Mouse (Mus musculus) adrenal gland, postnatal 14 days (tissue): Measurements from ENCODE around the gene S100g. TPM values are rescaled to one million over a fixed set of nuclear protein-coding genes. Genes with fewer than 3 reads are reported as not detected.

ENCODE experiments used
- DNase-seq: peaks from one replicate; pipeline ENCODE4 v3.0.0; 2021; ENCODE audit warnings: mixed read lengths
- long read RNA-seq, 2 experiments: library from polyadenylated mRNA; stranded (forward); transcript quantifications; one replicate each; pipeline ENCODE4 v2.0.0; 2021
- total RNA-seq: library from RNA; stranded (reverse); gene quantifications from 2 replicates; pipeline ENCODE4 v1.2.3, GENCODE M21; 2021

Gene S100g
- total RNA-seq: 0.82 TPM in 1 of 2 replicates, not detected in the other
- long read RNA-seq, experiment 1: 0 reads
- long read RNA-seq, experiment 2, partial matches to known transcripts: 0 of 4 reads
- long read RNA-seq, experiment 2, other reads (novel, unspliced or antisense): 2 of 4 reads

DNA sequence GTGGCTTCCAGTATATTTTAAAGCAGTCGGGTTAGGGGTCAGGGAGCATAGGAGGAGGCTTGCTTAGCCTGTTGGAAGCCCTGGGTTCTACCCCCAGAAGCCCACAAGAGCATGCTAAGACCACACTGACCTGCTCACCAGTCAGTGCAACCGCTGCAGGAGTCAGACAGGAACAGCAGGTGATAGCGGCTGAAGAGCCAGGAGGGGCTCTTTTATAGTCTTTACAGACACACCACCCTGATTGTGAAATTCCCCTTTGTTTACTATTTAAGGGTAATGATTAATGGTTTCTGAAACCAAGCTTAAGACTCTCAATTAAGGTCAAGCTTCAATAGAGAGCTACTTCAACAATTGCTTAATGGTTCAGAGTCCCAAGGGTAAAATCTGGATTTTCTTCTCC is at the start of gene S100g:
Gene S100g (minus strand): TSS at position 217 of the 400 bp plus-strand sequence.
- DNase-seq: no peak

DNA sequence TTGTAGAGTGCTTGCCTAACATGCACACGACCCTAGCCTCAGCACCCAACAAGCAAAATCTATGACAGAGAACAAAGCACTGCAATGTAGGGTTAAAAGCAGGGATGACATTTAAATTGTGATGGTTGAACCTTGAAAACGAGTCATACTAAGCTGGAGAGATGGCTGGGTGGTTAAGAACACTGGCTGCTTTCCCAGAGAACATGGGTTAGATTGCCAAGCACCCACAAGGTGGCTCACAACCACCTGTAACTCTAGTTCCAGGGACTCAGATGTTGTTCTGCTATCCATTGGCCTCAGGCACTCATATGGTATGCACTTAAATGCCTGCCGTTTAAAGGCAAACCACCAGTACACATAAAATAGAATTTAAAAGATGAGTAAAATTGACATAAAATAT is 27.7 kb upstream of the S100g start:
- DNase-seq: peak; percentile 6

DNA sequence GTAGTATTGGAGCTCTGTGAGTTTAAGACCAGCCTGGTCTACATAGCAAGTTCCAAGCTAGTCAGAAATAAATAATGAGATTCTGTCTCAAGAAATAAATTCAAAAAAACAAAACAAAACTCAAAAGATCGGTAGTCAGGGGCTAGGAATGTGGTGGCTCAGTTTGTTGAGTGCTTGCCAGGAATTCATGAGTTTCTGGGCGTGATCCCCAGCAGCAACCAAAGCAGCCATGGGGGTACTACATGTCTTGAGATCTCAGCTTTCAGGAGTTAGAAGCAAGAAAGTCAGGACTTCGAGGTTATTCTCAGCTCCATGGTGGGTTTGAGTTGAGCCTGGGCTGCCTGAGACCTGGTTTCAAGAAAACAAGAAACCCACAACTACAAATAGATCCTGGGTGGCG is 27.0 kb upstream of the S100g start:
- DNase-seq: no peak

DNA sequence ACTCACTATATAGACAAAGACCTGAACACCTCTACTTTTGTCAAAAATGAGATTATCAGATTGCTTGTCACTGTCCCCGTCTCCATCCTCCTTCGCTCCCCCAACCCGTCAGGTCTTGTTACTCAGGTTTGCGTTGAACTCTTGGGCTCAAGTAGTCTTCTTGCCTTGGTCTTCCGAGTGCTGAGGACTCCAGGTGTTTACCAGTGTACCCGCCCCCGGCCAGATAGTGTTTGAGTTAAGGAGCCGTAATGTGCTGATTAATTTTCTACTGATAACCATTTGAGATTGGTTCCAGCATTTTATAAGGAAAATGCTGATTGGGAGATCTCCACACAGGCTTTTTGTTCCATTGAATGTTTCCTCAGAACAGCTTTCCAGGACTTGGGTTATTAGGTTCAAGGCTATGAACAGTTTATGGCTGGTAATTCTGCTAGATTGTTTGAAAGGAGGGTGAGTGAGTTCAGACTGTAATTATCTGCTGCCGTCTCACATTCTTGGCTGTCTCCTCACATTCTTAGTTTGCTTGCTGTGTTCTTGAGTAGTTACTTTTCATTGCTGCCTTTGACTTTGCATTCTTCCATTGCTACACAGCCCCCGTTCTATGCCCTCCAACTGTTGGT is 22.6 kb upstream of the S100g start:
- no peak for DNase-seq

DNA sequence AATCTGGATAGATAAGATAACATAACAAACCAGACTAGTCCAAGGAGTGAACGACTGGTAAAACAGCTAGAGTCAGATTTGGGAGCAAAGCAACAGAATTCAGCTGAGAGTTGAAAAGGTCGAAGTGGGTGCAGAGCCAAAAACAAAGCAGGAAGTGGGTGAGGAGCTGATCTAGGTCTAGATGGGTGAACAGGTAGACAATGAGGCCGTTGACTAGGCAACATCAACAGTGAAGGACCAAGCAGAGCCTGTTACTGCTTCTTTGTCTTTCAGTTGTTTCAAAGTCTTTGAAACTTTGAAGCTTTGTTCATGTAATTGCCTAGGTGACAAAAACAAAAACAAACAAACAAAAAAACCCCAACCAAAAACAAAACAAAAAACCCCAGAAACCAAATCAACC is 11.8 kb upstream of the S100g start:
- no peak for DNase-seq

DNA sequence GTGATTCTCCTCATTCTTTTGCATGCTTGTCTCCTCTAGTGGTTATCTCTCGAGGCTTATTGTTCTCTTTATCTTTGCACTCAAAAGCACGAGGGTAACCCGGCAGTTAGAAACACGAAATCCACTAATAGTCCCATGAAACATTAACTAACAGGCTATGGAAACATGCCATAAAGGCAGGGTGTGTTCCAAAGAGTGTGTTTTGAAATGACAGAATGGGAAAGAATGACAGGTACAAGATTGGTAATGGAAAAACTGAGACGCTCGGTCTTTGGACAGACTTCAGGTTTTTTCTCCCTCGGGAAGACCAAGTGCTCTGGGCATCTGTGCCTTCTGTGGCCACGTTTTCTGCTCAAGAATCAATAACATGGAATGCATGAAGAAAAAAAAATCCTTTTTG is 3.1 kb upstream of the S100g start:
- DNase-seq: no peak

DNA sequence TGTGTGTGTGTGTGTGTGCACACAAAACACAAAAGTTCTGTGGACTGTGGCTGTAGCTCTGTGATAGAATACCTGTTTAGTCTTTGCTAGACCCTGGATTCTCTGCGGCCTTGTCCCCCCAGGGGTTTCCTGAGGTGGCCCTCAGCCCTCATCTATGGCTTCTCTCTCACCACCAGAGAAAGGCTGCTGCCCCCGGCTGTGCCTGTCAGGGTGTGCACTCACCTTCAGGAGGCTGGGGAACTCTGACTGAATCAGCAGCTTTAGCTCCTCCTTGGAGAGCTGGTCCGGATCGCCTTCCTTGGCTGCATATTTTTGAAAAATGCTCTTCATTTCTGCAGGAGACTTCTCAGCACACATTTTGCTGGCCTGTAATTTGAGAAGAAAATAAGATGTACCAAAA is 559 bp downstream of the S100g start:
- DNase-seq: no peak

DNA sequence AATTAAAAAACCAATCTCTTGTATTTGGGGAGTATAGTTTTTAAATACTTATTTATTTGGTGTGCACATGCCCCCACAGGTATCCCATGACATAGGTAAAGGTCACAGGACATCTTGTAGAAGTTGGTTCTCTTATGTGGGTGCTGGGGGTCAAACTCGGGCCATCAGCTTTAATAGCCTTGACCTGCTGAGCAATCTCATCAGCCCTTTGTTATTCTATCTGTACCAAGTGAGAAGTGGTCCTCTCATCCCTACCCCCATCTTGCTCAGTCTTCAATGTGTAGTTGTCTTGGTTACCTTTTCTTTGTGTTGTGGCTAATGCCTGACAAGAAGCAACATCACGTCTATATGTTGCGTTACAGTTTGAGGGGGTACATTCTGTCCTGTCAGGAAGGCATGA is 6.5 kb downstream of the S100g start:
- DNase-seq: no peak

DNA sequence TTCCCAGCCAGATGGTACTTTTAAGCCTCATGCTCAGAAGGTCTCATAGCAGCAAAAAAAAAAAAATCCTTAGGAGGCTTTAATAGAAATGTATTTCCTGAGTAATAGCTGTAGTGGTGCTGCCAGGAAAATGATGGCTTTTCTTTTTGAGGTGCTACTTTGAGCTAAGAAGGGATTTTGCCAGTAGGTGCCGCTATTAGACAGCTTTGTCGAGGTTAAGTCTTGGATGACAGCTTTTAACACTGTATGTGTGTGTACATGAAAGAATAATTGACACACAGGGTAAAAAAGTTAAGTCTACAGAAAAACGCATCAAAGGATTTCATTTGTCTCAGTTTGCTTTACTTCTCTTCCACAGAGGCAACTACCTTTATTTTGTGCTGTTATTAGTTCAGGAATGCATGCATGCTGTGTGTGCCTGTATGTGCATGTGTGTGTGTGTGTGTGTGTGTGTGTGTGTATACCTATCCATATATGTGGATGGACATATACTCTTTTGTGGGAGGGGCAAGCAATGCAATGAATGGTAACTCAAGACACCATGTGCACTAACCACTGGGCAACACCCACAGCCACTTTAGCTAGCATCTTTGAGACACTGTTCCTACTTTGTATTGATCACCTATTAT is 14.5 kb downstream of the S100g start:
- peak; percentile 28 for DNase-seq

DNA sequence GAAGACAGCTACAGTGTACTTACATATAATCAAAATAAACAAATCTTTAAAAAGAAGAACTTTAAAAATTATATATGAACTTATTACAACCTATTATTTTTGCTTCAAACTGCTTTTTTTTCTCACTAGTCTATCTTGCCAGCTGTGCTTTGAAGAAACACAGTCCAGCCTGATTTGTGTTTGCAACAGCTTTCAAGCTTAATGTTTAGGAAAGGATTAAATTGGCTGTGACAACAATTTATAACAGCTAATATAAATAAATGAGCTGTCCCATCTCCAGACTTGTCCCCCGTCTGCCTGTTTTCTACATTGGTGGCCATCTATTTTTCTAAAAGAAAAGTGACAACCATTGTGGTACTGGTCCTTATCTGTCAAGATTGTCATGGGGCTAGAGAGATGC is 22.4 kb downstream of the S100g start:
- DNase-seq: no peak

DNA sequence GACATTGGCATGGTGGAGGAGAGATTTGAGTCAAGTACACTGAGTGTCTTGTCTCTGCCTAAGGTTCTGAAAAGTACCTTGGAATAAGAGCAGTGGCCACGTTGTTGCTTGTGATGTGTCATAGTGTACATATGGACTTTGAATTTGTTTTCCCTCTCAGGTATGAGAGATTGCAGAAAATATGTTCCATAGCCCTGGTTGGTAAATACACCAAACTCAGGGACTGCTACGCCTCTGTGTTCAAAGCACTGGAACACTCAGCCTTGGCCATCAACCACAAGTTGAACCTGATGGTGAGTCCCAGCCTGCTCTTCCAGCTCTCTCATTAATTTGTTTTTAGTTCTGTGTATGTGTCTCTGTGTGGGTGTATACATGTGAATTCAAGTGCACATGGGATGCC is 32.9 kb downstream of the S100g start:
- DNase-seq: no peak

DNA sequence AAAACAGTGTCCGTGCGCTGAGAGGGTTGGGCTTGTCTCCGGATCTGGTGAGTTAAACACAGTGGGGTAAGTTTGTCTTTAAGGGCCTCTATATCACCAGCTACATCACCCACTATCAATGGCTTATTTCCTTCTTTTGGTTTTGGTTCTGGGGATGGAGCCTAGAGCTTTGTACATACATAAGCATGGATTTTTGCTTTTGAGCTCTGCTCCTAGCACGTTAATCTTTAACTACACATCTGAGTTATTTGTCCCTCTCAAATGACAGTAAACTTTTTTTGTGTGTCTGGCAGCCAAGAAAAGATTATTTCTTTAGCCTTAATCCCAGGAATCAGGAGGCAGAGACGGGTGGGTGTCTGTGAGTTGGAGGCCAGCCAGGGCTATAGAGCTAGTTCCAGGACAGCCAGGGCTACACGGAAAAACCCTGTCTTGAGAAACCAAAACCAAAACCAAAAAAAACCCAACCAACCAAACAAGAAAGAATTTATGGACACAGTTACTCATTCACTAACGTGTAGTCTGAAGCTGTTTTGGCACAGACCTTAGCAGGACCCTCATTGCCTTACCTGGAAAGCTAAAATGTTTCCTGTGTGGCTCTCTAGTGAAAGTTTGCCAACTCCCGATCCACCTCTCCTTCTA is 42.8 kb downstream of the S100g start:
- DNase-seq: no peak

DNA sequence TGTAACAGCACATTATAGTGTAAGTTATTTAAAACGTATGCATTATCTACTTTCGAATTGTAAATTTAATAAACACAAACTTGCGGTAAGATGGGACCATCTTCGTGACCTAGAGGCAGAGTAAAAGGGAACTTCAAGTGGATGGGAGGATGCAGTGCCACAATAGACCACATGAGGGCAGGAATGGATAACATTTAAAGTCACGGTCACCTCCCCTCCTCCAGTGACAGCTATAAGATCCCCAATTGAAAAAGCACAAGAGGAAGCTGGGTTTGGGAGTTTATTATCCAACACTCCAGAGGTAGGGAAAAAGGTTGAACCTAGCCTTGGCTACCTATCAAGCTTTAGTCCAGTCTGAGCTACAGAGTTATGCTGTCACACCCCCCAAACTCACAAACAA is 48.7 kb downstream of the S100g start:
- peak; percentile 63 for DNase-seq

DNA sequence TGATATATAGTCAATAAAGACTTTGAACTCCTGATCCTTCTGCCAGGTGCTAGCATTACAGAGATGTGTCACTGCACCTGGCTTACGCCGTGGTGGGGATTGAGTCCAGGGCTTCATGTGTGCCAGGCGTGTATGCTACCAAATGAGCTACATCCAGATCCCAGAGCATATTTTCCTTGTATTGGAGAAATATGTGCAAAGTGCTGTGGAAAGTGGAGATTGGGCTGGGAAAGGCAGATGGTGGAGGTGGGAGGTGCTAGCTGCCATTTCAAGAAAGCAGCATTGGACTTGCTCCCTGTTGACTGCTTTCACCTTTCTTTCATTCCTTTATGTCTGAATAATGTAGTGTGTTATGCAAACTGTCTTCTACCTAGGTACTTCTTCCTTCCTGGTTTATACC is 50.7 kb downstream of the S100g start:
- no peak for DNase-seq

Other genes with a start within 250 kb of the S100g start
- 168 and 178 TPM in 2 replicates for gene Rbbp7, start 204.2 kb downstream of the S100g start, total RNA-seq
- 24.7 and 25.8 TPM in 2 replicates for gene Txlng, start 135.1 kb downstream of the S100g start, total RNA-seq
- gene Syap1, start 76.2 kb downstream of the S100g start, total RNA-seq: 76.5 and 85.3 TPM in 2 replicates
- 63.2 and 65.5 TPM in 2 replicates for gene Ctps2, start 63.4 kb downstream of the S100g start, total RNA-seq